Comparison of ENCODE assay signal across 23 mouse cellular contexts in the genomic region with DNA sequence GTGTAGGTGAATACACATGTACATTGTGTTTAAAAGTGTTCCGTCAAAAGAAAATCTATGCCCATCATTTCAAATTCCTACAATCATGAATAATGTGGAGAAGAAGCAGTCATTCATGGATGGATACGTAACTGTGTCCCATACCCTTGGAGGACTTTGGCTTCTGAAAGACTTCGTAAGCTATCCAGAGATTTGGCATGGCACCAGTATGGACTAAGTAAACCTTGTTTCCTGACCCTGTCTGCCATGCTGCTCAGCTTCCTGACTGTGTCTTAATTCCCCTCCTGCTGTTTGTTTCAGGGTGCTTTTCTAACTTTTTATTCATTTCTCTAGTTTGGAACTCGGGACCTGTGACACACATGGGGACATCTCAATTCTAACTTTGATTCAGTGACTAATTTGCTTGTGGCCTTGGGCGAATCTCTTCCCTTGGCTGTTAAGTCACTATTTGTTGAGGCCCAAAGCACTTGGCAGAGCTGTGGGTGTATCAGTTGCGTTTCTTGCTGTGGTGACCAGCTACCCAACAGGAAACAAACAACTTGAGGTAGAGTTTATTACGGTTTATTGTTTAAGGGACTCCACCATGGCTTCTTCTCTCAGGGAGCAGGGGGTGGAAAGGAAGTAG.
DNase-seq lines count a peak whose midpoint lies in the region; ATAC-seq and TF ChIP-seq lines count a peak whose summit lies in the region.
"Had no signal": no experiment of that assay in that cellular context is flagged by ENCODE, and none has a peak within 500 bp of the region (broad histone marks: within the 10 kb centered on the region; RNA-seq: fewer than 3 reads in every experiment).

No protein-coding gene starts in this region.

- H3K27ac ChIP-seq in liver, embryonic 13.5 days = 0 out of 2 replicates have a peak overlapping the region, but pooled peaks have one; percentile 80
- no peak overlapping the region for H3K27ac ChIP-seq in liver, embryonic 11.5 days (ENCODE audit: low read depth, low read length)
- peak overlapping the region; percentile 32; the same call in 1 of the 2 replicates for H3K27ac ChIP-seq in kidney, postnatal 0 days
- H3K27ac ChIP-seq: embryonic facial prominence, embryonic 15.5 days; hindbrain, embryonic 12.5 days; limb, embryonic 12.5 days; macrophage; midbrain, embryonic 15.5 days; neural tube, embryonic 12.5 days had no signal

- no peaks in the 10 kb centered on the region for H3K27me3 ChIP-seq in liver, embryonic 13.5 days
- no peaks in the 10 kb centered on the region for H3K27me3 ChIP-seq in liver, embryonic 11.5 days (replicated peaks; ENCODE audit: control insufficient read depth, insufficient read depth, low read length)
- H3K27me3 ChIP-seq in kidney, postnatal 0 days (ENCODE audit: insufficient read depth, low read length) = no peaks in the 10 kb centered on the region
- H3K27me3 ChIP-seq: CH12.LX; embryonic facial prominence, embryonic 15.5 days; hindbrain, embryonic 12.5 days; limb, embryonic 12.5 days; midbrain, embryonic 15.5 days; neural tube, embryonic 12.5 days; Patski had no signal

- no peak for TF ChIP-seq CTCF in kidney, postnatal 0 days (IDR thresholded peaks at IDR 0.05; ENCODE audit: low read depth)

- no peaks in the 10 kb centered on the region for H3K9me3 ChIP-seq in liver, embryonic 13.5 days (replicated peaks)
- H3K9me3 ChIP-seq in liver, embryonic 11.5 days (ENCODE audit: control insufficient read depth, low read length) = no peaks in the 10 kb centered on the region
- H3K9me3 ChIP-seq in kidney, postnatal 0 days (replicated peaks; ENCODE audit: low read length) = no peaks in the 10 kb centered on the region
- H3K9me3 ChIP-seq: embryonic facial prominence, embryonic 15.5 days; hindbrain, embryonic 12.5 days; limb, embryonic 12.5 days; midbrain, embryonic 15.5 days; neural tube, embryonic 12.5 days had no signal

- no peaks in the 10 kb centered on the region for H3K36me3 ChIP-seq in liver, embryonic 13.5 days
- H3K36me3 ChIP-seq in liver, embryonic 11.5 days (ENCODE audit: control insufficient read depth, insufficient read depth, low read length) = no peaks in the 10 kb centered on the region
- no peaks in the 10 kb centered on the region for H3K36me3 ChIP-seq in kidney, postnatal 0 days (ENCODE audit: insufficient read depth, low read length)
- H3K36me3 ChIP-seq: embryonic facial prominence, embryonic 15.5 days; G1E; hindbrain, embryonic 12.5 days; midbrain, embryonic 15.5 days; neural tube, embryonic 12.5 days had no signal

- no peak overlapping the region for H3K4me3 ChIP-seq in liver, embryonic 13.5 days (replicated peaks)
- no peak overlapping the region for H3K4me3 ChIP-seq in liver, embryonic 11.5 days (ENCODE audit: low read depth, low read length)
- H3K4me3 ChIP-seq in kidney, postnatal 0 days (replicated peaks; ENCODE audit: low read depth, low read length) = no peak overlapping the region
- H3K4me3 ChIP-seq: embryonic facial prominence, embryonic 15.5 days; hindbrain, embryonic 12.5 days; limb, embryonic 12.5 days; midbrain, embryonic 15.5 days; neural tube, embryonic 12.5 days had no signal

- no peak overlapping the region for H3K4me2 ChIP-seq in liver, embryonic 13.5 days
- H3K4me2 ChIP-seq in liver, embryonic 11.5 days = no peak overlapping the region
- H3K4me2 ChIP-seq in kidney, postnatal 0 days (ENCODE audit: low read length) = no peak overlapping the region
- H3K4me2 ChIP-seq: embryonic facial prominence, embryonic 15.5 days; hindbrain, embryonic 12.5 days; limb, embryonic 12.5 days; midbrain, embryonic 15.5 days; neural tube, embryonic 12.5 days had no signal

- DNase-seq in gastrocnemius, postnatal 14 days = peak; percentile 16
- no peak for DNase-seq in gastrocnemius, postnatal 10 days
- no peak for DNase-seq in liver, embryonic 13.5 days
- no peak for DNase-seq in liver, embryonic 11.5 days (ENCODE audit: low spot score)
- peak; percentile 23 for DNase-seq in induced T-regulatory cell, adult 2 months (ENCODE audit: low read depth)
- DNase-seq in kidney, postnatal 0 days (ENCODE audit: low spot score) = no peak
- DNase-seq in embryo, embryonic 10 days (ENCODE audit: low spot score) = no peak
- DNase-seq: B cell, adult 2 months; cerebellum, adult 8-10 months; layer of hippocampus, postnatal 36 days; right cerebral cortex, postnatal 25 days; thymus, adult 18-20 months; thymus, postnatal 36 days had no signal

- intact Hi-C loops in gastrocnemius, postnatal 14 days (cut with DNase I; ENCODE audit: low total_unique reads) = no loop called here

- peaks cover 46% of the 10 kb centered on the region for H3K4me1 ChIP-seq in liver, embryonic 13.5 days (replicated peaks)
- H3K4me1 ChIP-seq in liver, embryonic 11.5 days (replicated peaks; ENCODE audit: control insufficient read depth, insufficient read depth, low read length) = peaks cover 12% of the 10 kb centered on the region; the same call in 1 of the 2 replicates
- H3K4me1 ChIP-seq in kidney, postnatal 0 days (replicated peaks; ENCODE audit: insufficient read depth, low read length) = peaks cover 23% of the 10 kb centered on the region

- WGBS in liver, embryonic 13.5 days (ENCODE audit: insufficient replicate concordance) = 60% methylated on average over 7 of the region's 7 CpGs
- WGBS in liver, embryonic 11.5 days = 80% methylated on average over 7 of the region's 7 CpGs
- WGBS in kidney, postnatal 0 days = 71% methylated on average over 7 of the region's 7 CpGs

- H3K9ac ChIP-seq in liver, embryonic 13.5 days = no peak overlapping the region
- no peak overlapping the region for H3K9ac ChIP-seq in liver, embryonic 11.5 days (ENCODE audit: low read depth, low read length)
- no peak overlapping the region for H3K9ac ChIP-seq in kidney, postnatal 0 days (ENCODE audit: low read depth, low read length)
- H3K9ac ChIP-seq: embryonic facial prominence, embryonic 15.5 days; hindbrain, embryonic 12.5 days; limb, embryonic 12.5 days; midbrain, embryonic 15.5 days; neural tube, embryonic 12.5 days had no signal

- ATAC-seq in liver, embryonic 13.5 days (ENCODE audit: low read depth) = no peak
- ATAC-seq in liver, embryonic 11.5 days (replicated peaks; ENCODE audit: low FRiP score) = no peak
- ATAC-seq in kidney, postnatal 0 days (replicated peaks; ENCODE audit: low FRiP score, low read depth) = no peak
- ATAC-seq: forebrain, embryonic 14.5 days; midbrain, embryonic 15.5 days; Patski had no signal

Comparison
In these comparisons a context has a peak if more than half of its experiments do, and no peak if none do; other contexts are left out.
1. DNase-seq: peak in gastrocnemius, postnatal 14 days (single experiment) and induced T-regulatory cell, adult 2 months (single experiment); none in gastrocnemius, postnatal 10 days (single experiment), liver, embryonic 13.5 days (single experiment), liver, embryonic 11.5 days (single experiment), kidney, postnatal 0 days (single experiment) and embryo, embryonic 10 days (single experiment).